Mouse (Mus musculus) adipocyte (in vitro differentiated cells): ENCODE measurements at regions not wholly inside any gene's neighbourhood (a gene's known extent, or its start where the extent isn't known, plus 50 kb on each side); places are given as distances from the start of the nearest gene placed in this dataset.

Experiments
- DNase-seq: peaks from one replicate; pipeline ENCODE4 v3.0.0-alpha.2; 2016; ENCODE audit warnings: low spot score

- DNase-seq = no peak
Observed at GRCm38 (mm10) chr5:54741440-54741839, 743.1 kb downstream of the Stim2 start.

DNA sequence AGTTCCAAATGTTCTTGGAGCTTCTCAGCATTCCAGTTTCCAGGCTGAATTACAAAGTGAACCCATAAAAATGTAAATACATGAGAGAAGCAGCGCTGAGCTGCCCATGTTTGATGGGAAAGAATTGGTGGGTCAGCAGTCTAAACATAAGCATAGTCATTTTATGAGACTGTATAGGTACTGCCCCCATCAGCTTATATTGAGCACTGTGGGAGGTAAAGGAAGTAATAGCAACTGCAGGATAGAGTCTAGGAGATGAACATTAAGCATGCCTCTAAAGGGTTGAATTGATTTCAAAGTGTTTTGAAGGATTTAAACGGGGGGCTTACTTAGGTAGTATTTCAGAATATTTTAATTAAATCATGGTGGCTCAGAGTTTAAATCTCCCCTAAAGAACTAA, 748.7 kb downstream of the Stim2 start:
- no peak for DNase-seq

- no peak for DNase-seq
Observed at GRCm38 (mm10) chr5:54753372-54753771, 755.1 kb downstream of the Stim2 start.

GRCm38 (mm10) chr5:54759657-54760056, 761.4 kb downstream of the Stim2 start:
- no peak for DNase-seq

DNA sequence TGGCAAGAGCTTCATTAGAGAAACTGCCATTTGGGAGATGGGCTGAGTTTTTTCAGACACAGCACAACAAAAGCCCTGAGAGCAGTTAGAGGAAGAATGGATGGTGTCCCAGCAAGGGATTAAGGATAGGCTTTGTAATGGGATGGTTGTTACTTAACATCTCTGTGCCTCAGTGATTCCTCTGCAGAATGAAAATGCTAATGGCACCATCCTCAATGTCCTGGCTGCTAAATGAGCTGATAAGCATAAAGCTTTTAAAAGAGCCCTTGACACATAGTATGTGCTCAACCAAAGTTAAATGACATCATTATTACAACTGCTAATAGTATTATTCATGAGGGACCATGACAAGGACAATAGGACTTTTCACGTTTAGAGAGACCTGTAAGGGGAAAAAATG, 764.7 kb downstream of the Stim2 start:
- no peak for DNase-seq

- peak; percentile 44 for DNase-seq
Observed at GRCm38 (mm10) chr5:54796953-54797450, 798.7 kb downstream of the Stim2 start.

- DNase-seq = no peak
Observed at GRCm38 (mm10) chr5:54827076-54827475, 828.8 kb downstream of the Stim2 start.
